27 mouse cellular contexts compared by ENCODE assay signal in the genomic region with DNA sequence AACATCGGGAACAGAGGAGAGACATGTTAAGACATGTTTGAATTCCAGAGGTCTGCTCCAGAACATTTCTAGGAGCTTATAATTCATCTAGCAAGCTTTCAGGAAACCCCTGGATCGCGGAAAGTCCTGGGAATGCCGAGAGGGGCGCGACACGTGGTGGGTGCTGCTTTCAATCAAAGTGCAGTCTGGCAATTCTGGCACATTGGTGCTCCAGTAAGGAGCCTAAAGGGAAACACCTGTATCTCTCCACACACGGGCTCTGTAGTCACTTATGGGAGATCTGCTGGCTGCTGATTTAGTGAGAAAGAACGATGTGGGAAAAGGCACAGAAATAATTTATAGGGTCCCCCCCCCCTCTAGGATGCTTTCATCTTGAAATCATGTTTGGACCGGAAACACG.
DNase-seq lines count a peak whose midpoint lies in the region; ATAC-seq and TF ChIP-seq lines count a peak whose summit lies in the region.
"Had no signal": no experiment of that assay in that cellular context is flagged by ENCODE, and none has a peak within 500 bp of the region (broad histone marks: within the 10 kb centered on the region; RNA-seq: fewer than 3 reads in every experiment).

No protein-coding gene starts in this region.

- H3K4me2 ChIP-seq in embryonic facial prominence, embryonic 11.5 days (ENCODE audit: low read depth, low read length), result no peak overlapping the region
- H3K4me2 ChIP-seq in limb, embryonic 13.5 days (replicated peaks), result peak overlapping the region; percentile 26; the same call in 1 of the 2 replicates
- no peak overlapping the region for H3K4me2 ChIP-seq in forebrain, embryonic 16.5 days (ENCODE audit: low read length)
- H3K4me2 ChIP-seq: heart, embryonic 15.5 days; limb, embryonic 15.5 days; neural tube, embryonic 15.5 days had no signal

- H3K4me1 ChIP-seq in embryonic facial prominence, embryonic 11.5 days (ENCODE audit: control insufficient read depth, insufficient read depth, low read length), result no peaks in the 10 kb centered on the region
- H3K4me1 ChIP-seq in limb, embryonic 13.5 days, result no peaks in the 10 kb centered on the region
- H3K4me1 ChIP-seq in forebrain, embryonic 16.5 days (replicated peaks; ENCODE audit: control insufficient read depth, insufficient read depth, low read length), result no peaks in the 10 kb centered on the region
- H3K4me1 ChIP-seq in kidney, adult 2 months (ENCODE audit: control insufficient read depth, insufficient read depth, low read length), result no peaks in the 10 kb centered on the region
- H3K4me1 ChIP-seq: heart, embryonic 15.5 days; neural tube, embryonic 15.5 days had no signal

- H3K27me3 ChIP-seq in embryonic facial prominence, embryonic 11.5 days (ENCODE audit: control insufficient read depth, insufficient read depth, low read length), result no peaks in the 10 kb centered on the region
- no peaks in the 10 kb centered on the region for H3K27me3 ChIP-seq in limb, embryonic 13.5 days
- H3K27me3 ChIP-seq in forebrain, embryonic 16.5 days (replicated peaks; ENCODE audit: control insufficient read depth, insufficient read depth, low read length), result no peaks in the 10 kb centered on the region
- no peaks in the 10 kb centered on the region for H3K27me3 ChIP-seq in kidney, adult 2 months (replicated peaks; ENCODE audit: control insufficient read depth, insufficient read depth, low read length)
- H3K27me3 ChIP-seq: heart, embryonic 15.5 days; limb, embryonic 15.5 days; neural tube, embryonic 15.5 days had no signal

- no peak overlapping the region for H3K27ac ChIP-seq in embryonic facial prominence, embryonic 11.5 days (replicated peaks; ENCODE audit: low read depth, low read length)
- H3K27ac ChIP-seq in limb, embryonic 13.5 days, result no peak overlapping the region
- H3K27ac ChIP-seq in forebrain, embryonic 16.5 days (ENCODE audit: low read length), result no peak overlapping the region
- H3K27ac ChIP-seq in kidney, adult 2 months (ENCODE audit: insufficient read depth, low read depth, low read length), result no peak overlapping the region
- H3K27ac ChIP-seq: heart, embryonic 15.5 days; limb, embryonic 15.5 days; liver, embryonic 14.5 days; macrophage; neural tube, embryonic 15.5 days had no signal

- H3K9me3 ChIP-seq in embryonic facial prominence, embryonic 11.5 days (replicated peaks; ENCODE audit: control insufficient read depth, low read length), result no peaks in the 10 kb centered on the region
- H3K9me3 ChIP-seq in limb, embryonic 13.5 days, result no peaks in the 10 kb centered on the region
- no peaks in the 10 kb centered on the region for H3K9me3 ChIP-seq in forebrain, embryonic 16.5 days (ENCODE audit: control insufficient read depth, low read length)
- H3K9me3 ChIP-seq: heart, embryonic 15.5 days; limb, embryonic 15.5 days; neural tube, embryonic 15.5 days had no signal

- no peak for TF ChIP-seq POLR2A in kidney, adult 2 months (IDR thresholded peaks at IDR 0.05; ENCODE audit: low read depth, low read length)

- H3K4me3 ChIP-seq in embryonic facial prominence, embryonic 11.5 days (ENCODE audit: low read depth, low read length), result no peak overlapping the region
- no peak overlapping the region for H3K4me3 ChIP-seq in limb, embryonic 13.5 days
- H3K4me3 ChIP-seq in forebrain, embryonic 16.5 days (replicated peaks; ENCODE audit: low read length), result no peak overlapping the region
- no peak overlapping the region for H3K4me3 ChIP-seq in kidney, adult 2 months (ENCODE audit: insufficient read depth, low read depth, low read length)
- H3K4me3 ChIP-seq: heart, embryonic 15.5 days; limb, embryonic 15.5 days; neural tube, embryonic 15.5 days had no signal

- no peak overlapping the region for H3K9ac ChIP-seq in embryonic facial prominence, embryonic 11.5 days (replicated peaks; ENCODE audit: low read length)
- no peak overlapping the region for H3K9ac ChIP-seq in limb, embryonic 13.5 days
- H3K9ac ChIP-seq in forebrain, embryonic 16.5 days (replicated peaks; ENCODE audit: low read depth, low read length), result no peak overlapping the region
- H3K9ac ChIP-seq: forebrain, postnatal 0 days; heart, embryonic 15.5 days; limb, embryonic 15.5 days; liver, embryonic 14.5 days; neural tube, embryonic 15.5 days had no signal

- no peak for ATAC-seq in embryonic facial prominence, embryonic 11.5 days (replicated peaks; ENCODE audit: insufficient number of reproducible peaks, low FRiP score, low TSS enrichment, low read depth)
- ATAC-seq in limb, embryonic 13.5 days (ENCODE audit: low FRiP score, low read depth), result no peak
- no peak for ATAC-seq in forebrain, embryonic 16.5 days
- ATAC-seq: forebrain, postnatal 0 days; intestine, postnatal 0 days had no signal

- WGBS in embryonic facial prominence, embryonic 11.5 days, result 52% methylated on average over 11 of the region's 11 CpGs
- WGBS in limb, embryonic 13.5 days, result 23% methylated on average over 11 of the region's 11 CpGs
- 82% methylated on average over 11 of the region's 11 CpGs for WGBS in forebrain, embryonic 16.5 days
- WGBS in kidney, adult 2 months, result 72% methylated on average over 11 of the region's 11 CpGs

- TF ChIP-seq CTCF in kidney, adult 2 months (conservative IDR thresholded peaks at IDR 0.05; ENCODE audit: insufficient read depth, insufficient read length, low read depth, low read length), result no peak

- H3K36me3 ChIP-seq in embryonic facial prominence, embryonic 11.5 days (replicated peaks; ENCODE audit: control insufficient read depth, insufficient read depth, low read depth, low read length), result no peaks in the 10 kb centered on the region
- H3K36me3 ChIP-seq in limb, embryonic 13.5 days, result no peaks in the 10 kb centered on the region
- no peaks in the 10 kb centered on the region for H3K36me3 ChIP-seq in forebrain, embryonic 16.5 days (ENCODE audit: control insufficient read depth, insufficient read depth)
- no peaks in the 10 kb centered on the region for H3K36me3 ChIP-seq in kidney, adult 2 months (ENCODE audit: control insufficient read depth, insufficient read depth, low read length)
- H3K36me3 ChIP-seq: heart, embryonic 15.5 days; limb, embryonic 15.5 days; neural tube, embryonic 15.5 days had no signal

- DNase-seq in R1 (ENCODE audit: low read depth, low spot score), result peak; percentile 21
- DNase-seq in embryonic facial prominence, embryonic 11.5 days (ENCODE audit: low spot score), result peak; percentile 68
- peak; percentile 65 for DNase-seq in forelimb bud, embryonic 11.5 days (ENCODE audit: low read depth, low spot score)
- DNase-seq in kidney, adult 2 months, result no peak
- DNase-seq in cerebellum, postnatal 25 days, result no peak
- no peak for DNase-seq in natural killer cell, adult 2 months (ENCODE audit: low spot score in 2 of 2)
- DNase-seq: adrenal gland, postnatal 10 days; B cell, adult 2 months; cerebellum, adult 8-10 months; forebrain, postnatal 0 days; gastrocnemius, postnatal 10 days; kidney, postnatal 14 days; layer of hippocampus, adult 9-11 months; lung, adult 2 months; lung, postnatal 10 days; midbrain, embryonic 14.5 days; spleen, adult 18-20 months; thymus, adult 2 months; thymus, postnatal 4 days had no signal

Comparison
In these comparisons a context has a peak if more than half of its experiments do, and no peak if none do; other contexts are left out.
1. DNase-seq: peak in R1 (single experiment), embryonic facial prominence, embryonic 11.5 days (single experiment) and forelimb bud, embryonic 11.5 days (single experiment); none in kidney, adult 2 months (single experiment), cerebellum, postnatal 25 days (0 of 2) and natural killer cell, adult 2 months (0 of 2).